Mouse (Mus musculus) spleen, postnatal 36 days (tissue): ENCODE results near the gene Espn.
A peak's percentile ranks its signal among the peaks of the same experiment; 100 is the strongest.

Experiments
- DNase-seq, 2 experiments: peaks; one replicate each; pipeline ENCODE4 v3.0.0; 2022; ENCODE audit warnings: low spot score in 2 of 2, mixed read lengths in 1 of 2

The Espn gene

GRCm38 (mm10) chr4:152151966-152152544 is at the start of gene Espn:
Gene Espn, minus strand, starts transcription at chr4:152152371.
- DNase-seq = peak in 1 of 2 experiments; percentile 34

GRCm38 (mm10) chr4:152201492-152201891 is 49.3 kb upstream of the Espn start:
- DNase-seq = peak; percentile 50 to 53

DNA sequence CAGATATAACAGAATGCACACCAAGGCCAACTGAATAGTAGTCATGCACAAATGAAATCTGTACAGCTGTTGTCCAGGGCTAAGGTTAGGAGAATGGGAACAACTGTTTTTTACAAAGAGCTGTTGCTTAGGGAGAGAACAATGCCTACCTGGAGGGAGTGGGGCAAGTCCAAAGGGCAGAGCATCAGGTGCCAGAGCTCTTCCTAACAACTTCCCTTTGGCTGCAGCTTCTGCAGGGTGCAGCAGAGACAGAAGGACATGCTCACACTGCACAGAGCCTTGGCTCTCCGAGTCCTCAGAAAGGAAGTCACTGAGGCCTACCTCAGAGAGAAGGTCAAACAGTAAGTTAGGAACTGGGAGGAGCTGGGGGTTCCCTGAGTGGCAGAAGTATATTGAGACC is 47.4 kb upstream of the Espn start:
- DNase-seq = no peak

DNA sequence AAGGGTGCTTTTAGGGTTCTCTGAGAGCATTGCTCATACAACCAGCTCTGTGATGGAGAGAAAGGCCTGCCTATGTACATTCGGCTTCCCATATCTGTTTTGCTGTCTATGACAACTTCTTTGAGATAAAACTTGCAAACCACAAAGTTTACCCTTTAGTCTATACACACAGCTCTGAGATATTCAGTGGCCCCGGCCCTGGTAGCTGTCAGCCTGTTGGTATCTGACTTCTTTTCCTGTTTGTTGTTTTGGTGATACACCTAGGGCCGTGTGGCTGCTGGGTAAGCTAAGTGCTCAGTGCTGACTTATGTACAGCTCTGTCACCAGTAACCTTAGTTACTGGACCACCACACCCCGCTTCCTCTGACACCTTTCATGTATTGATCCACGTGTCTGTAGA is 45.4 kb upstream of the Espn start:
- no peak for DNase-seq

GRCm38 (mm10) chr4:152196276-152196675 is 44.1 kb upstream of the Espn start:
- DNase-seq = no peak

GRCm38 (mm10) chr4:152194476-152195175 is 42.5 kb upstream of the Espn start:
- DNase-seq = no peak

GRCm38 (mm10) chr4:152192569-152192968 is 40.4 kb upstream of the Espn start:
- no peak for DNase-seq

- no peak for DNase-seq
Observed at GRCm38 (mm10) chr4:152190701-152191100, 38.5 kb upstream of the Espn start.

DNA sequence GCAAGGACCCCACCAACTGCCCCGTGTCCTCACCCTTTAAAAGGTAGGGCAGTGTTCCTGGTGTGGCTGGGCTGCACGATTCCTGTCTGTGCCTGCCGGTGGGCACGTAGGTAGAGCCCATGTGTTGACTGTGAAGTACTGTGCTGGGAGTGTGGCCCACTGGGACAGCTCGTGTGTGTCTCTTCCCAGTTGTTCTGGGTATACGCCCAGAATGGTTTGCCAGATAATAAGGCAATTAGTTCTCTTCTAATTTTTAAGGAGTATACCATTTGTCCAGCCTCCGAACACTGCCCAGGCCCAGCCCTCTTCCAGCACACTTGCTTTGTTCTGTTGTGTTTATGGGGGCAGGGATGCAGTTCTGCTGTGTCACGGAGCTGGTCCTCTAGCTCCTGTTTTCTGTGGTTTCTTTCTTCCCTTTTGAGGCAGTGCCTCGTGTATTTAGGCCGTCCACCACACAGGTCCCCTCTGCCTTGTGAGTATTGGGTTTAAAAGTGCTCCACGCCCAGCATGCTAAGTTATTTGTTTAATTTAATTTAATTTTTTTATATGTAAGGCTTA is 38.0 kb upstream of the Espn start:
- no peak for DNase-seq

- no peak for DNase-seq
Observed at GRCm38 (mm10) chr4:152189691-152190090, 37.5 kb upstream of the Espn start.

DNA sequence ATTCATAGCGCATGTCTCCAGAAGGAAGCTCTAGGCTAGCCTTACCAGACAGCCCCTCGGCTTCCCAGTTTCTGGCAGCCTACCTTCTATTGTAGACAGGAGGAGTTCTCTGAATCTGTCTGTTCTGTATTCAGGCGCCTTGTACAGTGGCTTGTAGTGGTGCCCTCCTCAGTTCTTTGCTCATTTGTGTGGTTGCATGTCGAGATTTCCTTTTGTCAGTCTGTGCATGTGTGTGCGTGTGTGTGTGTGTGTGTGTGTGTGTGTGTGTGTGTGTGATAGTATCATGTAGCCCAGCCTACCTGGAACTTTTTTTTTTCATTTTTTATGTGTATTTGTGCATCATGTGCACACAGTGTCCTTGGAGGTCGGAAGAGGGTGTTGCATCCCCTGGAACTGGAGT is 36.9 kb upstream of the Espn start:
- no peak for DNase-seq

- no peak for DNase-seq
Observed at GRCm38 (mm10) chr4:152188651-152189050, 36.5 kb upstream of the Espn start.

GRCm38 (mm10) chr4:152187142-152187541 is 35.0 kb upstream of the Espn start:
- DNase-seq = no peak

GRCm38 (mm10) chr4:152186205-152187082 is 34.3 kb upstream of the Espn start:
- no peak for DNase-seq

- DNase-seq = no peak
Observed at GRCm38 (mm10) chr4:152185510-152186204, 33.5 kb upstream of the Espn start.

DNA sequence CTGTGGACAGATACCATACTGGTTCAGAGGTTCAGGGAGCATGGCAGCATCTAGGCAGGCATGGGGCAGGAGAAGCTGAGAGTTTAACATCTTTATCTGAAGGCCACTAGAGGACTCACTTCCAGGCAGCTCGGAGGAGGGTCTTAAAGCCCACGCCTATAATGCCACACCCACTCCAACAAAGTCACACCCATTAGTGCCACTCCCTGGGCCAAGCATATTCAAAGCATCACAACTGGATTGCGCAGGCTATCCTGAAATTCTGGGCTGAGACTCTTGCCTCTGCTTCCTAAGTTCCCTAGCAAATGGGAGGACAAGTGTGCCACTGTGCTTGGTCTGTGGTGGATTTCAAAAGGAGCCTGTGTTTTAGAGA is 33.0 kb upstream of the Espn start:
- no peak for DNase-seq

GRCm38 (mm10) chr4:152184353-152185035 is 32.3 kb upstream of the Espn start:
- no peak for DNase-seq

DNA sequence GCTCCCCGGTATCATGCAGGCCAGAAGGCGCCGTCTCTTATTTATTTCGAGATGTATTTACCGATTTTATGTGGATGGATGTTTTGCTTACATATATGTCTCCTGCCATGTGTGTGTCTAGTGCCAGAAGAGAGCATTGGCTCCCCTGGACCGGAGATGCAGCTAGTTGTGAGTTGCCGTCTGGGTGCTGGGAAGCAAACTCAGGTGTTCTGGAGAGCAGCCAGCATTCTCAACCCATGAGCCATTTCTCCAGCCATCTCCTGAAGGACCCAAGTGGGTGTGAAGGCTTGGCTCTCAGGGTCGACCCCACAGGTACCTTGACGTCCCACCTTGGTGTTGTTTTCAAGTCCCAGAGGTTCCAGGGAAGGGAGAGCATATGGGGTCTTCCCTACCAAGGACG is 30.0 kb upstream of the Espn start:
- no peak for DNase-seq

DNA sequence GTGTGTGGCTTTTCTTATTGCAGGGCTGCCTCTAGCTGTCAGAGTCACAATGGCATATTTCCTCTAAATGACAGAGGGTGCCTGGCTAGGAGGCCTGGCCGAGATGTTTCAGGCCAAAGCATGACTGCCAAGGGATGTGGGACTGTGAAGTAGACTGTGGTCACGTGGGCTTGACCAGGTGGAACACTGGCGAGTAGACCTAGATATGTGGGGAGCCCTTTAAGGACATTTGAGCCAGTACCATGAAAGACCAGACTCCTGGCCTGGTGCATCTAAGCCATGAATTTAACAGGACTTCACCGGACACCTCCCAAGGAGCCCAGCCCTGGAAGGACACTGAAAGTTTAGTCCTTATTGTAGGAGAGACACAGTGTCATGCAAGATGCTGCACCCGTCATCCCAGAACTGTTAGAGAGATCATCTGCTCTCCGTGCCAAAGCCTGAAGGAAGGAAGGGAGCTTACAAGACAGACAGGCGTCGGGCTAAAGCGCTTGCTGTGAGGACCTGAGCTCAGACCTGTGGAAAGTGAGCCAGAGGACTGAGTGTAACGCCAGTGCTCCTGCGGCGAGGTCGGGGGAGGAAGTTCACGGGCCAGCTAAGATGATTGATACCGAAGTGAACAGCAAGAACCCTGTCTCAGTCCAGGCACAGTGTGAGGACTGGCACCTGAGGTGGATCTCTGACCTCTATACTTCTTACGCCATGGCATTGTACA is 27.9 kb upstream of the Espn start:
- no peak for DNase-seq

GRCm38 (mm10) chr4:152178916-152179705 is 26.9 kb upstream of the Espn start:
- DNase-seq = no peak
